Mouse (Mus musculus): ENCODE measurements around the gene Hapln2.

The Hapln2 gene

GRCm38 (mm10) chr3:87981894-87982835, 45.2 kb downstream of the Hapln2 start:
- peak; percentile 95 for DNase-seq (ENCODE audit: low read depth, low spot score)

- no peak for DNase-seq (ENCODE audit: low read depth, low spot score)
Observed at GRCm38 (mm10) chr3:87981214-87981760, 46.1 kb downstream of the Hapln2 start.

- no peak for DNase-seq (ENCODE audit: low read depth, low spot score)
Observed at GRCm38 (mm10) chr3:87980728-87981127, 46.7 kb downstream of the Hapln2 start.

GRCm38 (mm10) chr3:87980085-87980484, 47.3 kb downstream of the Hapln2 start:
- DNase-seq (ENCODE audit: low read depth, low spot score): no peak

GRCm38 (mm10) chr3:87979493-87979892, 47.9 kb downstream of the Hapln2 start:
- DNase-seq (ENCODE audit: low read depth, low spot score): no peak

GRCm38 (mm10) chr3:87974381-87974987, 52.9 kb downstream of the Hapln2 start:
- peak; percentile 34 for DNase-seq (ENCODE audit: low read depth, low spot score)

GRCm38 (mm10) chr3:87973593-87974380, 53.6 kb downstream of the Hapln2 start:
- DNase-seq (ENCODE audit: low read depth, low spot score): no peak

- DNase-seq (ENCODE audit: low read depth, low spot score): no peak
Observed at GRCm38 (mm10) chr3:87972776-87973175, 54.6 kb downstream of the Hapln2 start.

- DNase-seq (ENCODE audit: low read depth, low spot score): no peak
Observed at GRCm38 (mm10) chr3:87972203-87972664, 55.1 kb downstream of the Hapln2 start.

Data from skeletal muscle tissue, adult 2 months (tissue).